Mouse (Mus musculus): Measurements from ENCODE around the gene Ifitm3.
"Not testable (repeated sequence)": the region's sequence is repeated elsewhere in the genome, so short reads cannot be mapped to it uniquely, and the experiment has no call there.

The Ifitm3 gene

DNA sequence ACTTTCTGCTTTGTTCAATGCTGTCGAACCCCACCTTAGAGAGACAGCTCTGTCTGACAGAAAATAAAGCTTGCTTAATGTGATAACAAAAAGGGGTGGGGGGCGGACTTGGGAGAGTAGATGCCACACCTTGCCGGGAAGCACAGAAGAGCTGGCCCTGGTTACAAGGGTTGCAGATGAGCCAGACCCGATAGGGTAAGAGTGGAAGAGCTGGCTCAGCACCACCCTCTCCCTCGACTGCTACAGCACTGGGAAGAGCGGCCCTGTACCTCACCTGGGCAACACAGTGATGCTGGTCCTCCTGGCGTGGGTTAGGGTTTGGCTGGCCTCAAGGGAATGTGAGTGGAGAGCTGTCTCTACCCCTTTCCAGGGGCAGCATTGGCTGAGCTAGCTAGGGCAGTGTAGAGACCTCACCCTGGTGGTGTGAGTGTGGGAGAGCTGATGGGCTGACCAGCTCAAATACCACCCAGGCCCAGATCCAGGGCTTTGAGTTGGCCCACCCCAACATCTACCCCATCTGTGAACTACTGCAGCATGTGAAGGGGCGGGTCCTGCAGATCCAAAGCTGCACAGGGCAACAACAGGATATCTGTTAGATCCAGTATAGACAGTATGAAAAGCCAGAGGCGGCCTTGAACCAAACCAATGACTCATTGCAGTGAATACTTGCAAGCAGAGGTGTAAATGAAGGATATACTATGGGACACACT, 22.0 kb upstream of the Ifitm3 start:
- DNase-seq (ENCODE audit: low spot score): no peak

DNA sequence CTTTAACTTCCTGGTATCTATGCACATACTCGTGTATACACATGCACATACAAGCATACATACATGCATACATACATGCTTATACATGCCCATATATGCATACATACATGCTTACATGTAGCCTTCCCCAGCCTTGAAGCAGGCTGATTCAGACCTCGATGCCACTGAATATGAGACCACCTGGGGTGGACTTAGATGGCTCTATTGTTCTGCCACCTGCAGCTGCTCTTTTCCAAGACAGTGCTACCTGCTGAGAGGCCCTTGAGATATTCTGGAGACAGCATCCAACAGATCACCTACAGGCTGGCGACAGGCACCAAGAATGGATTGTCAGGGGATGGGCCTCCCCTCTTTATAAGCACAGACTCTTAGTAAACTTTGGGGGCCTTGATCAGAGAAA, 19.8 kb upstream of the Ifitm3 start:
- no peak for DNase-seq (ENCODE audit: low spot score)

DNA sequence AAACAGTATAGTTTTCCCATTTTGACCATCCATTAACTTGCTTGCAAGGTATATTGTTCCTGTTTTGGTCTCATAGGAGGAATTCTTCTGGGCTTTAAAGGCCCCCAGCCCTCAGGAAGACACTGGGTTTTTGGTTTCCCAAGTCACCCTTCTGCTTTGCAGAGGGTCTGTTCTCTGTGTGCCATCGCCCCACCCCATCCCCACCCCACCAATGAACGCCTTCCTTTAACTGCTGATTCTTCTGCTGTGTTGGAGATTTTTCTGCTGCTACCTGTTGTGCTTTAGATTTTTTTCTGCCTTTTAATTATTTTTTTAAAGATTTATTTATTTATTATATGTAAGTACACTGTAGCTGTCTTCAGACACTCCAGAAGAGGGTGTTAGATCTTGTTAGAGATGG, 18.3 kb upstream of the Ifitm3 start, which contains the start of gene Gm17387:
Gm17387 (plus strand) TSS at position 301 of the 400 bp plus-strand sequence.
- DNase-seq (ENCODE audit: low spot score): no peak

GRCm38 (mm10) chr7:141026740-141027098, 16.1 kb upstream of the Ifitm3 start:
- no peak for DNase-seq (ENCODE audit: low spot score)

GRCm38 (mm10) chr7:141026097-141026739, 15.6 kb upstream of the Ifitm3 start:
- DNase-seq (ENCODE audit: low spot score): no peak

GRCm38 (mm10) chr7:141024865-141025838, 14.6 kb upstream of the Ifitm3 start:
- DNase-seq (ENCODE audit: low spot score): no peak

GRCm38 (mm10) chr7:141021489-141022449, 11.2 kb upstream of the Ifitm3 start:
- DNase-seq (ENCODE audit: low spot score): no peak

DNA sequence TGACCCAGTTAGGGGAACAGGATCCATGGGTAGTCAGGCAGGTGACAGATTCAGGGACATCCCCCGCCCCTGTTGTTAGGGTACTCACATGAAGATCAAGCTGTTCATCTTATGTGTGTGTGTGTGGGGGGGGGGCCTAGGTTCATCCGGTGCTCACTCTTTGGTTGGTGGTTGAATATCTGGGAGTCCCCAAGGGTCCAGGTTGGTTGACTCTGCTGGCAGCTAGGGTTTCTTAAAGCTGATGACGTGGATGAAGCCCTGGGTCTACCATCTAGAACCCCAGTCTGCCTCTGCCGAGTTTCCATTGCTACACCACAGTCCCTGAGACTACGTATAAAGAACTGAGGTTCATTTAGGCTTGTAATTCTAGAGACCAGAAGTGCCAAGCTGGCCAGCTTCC, 8.5 kb upstream of the Ifitm3 start:
- no peak for DNase-seq (ENCODE audit: low spot score)

DNA sequence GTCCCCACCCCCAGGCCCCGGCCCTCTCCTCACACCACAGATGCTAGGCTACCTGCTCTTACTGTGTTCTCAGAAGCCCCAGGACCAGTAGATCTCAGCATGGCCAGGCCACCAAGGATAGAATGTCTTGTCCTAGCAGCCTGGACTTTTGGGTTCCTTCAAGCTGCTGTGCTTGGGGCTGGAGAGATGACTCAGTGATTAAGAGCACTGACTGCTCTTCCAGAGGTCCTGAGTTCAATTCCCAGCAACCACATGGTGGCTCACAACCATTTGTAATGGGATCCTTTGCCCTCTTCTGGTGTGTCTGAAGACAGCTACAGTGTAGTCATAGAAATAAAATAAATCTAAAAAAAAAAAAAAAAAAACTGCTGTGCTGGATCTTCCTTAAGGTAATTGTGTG, 7.3 kb upstream of the Ifitm3 start, which contains the start of gene Ifitm6:
Ifitm6 (minus strand) TSS at position 101 of the 400 bp plus-strand sequence.
- DNase-seq (ENCODE audit: low spot score): not testable (repeated sequence)

DNA sequence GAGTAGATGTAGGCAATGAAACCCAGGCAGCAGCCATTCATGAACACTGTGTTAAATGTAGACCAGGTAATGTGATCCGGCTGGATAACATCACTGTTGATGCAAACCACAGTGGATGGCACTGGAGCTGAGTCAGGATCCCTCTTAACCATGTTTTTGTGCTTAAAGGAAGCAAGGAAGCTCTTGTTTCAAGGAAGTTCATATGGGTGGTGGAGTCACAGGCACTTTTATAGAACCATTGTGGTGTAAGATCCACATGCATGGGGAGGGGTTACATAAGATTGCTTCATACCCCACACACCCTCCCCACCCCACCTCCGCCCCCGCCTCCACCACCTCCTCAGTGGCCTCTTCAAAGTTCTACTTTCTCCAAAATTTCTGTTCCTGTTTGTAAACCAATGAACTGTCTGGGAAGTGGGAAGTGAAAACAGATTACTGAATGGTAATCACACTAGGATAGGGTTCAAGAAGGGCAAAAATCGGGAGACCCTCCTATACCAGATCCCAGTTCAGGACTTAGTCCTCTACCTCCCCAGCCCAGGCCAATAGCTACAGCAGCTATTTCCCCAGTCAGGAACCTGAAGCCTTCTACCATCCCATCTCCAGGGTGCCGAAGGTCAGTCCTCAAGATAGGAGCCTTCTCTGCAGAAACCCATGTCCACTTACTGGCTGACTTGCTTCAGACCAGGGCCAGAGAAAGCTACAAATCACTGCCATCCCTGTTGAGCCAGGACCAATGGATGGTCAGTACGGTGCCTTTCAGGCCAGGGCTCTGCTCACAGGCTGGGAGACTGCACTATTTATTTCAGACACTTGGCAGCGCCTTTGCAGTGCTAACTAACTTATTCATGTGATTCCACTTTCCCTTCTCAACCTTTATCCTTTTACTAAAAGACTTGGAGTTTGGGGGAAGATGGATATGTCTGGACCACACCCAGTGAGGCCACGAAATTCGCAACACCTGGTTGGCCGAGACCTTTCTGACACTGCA, 6.4 kb upstream of the Ifitm3 start:
- DNase-seq (ENCODE audit: low spot score): no peak

GRCm38 (mm10) chr7:141011238-141011770, 734 bp upstream of the Ifitm3 start:
- no peak for DNase-seq (ENCODE audit: low spot score)

DNA sequence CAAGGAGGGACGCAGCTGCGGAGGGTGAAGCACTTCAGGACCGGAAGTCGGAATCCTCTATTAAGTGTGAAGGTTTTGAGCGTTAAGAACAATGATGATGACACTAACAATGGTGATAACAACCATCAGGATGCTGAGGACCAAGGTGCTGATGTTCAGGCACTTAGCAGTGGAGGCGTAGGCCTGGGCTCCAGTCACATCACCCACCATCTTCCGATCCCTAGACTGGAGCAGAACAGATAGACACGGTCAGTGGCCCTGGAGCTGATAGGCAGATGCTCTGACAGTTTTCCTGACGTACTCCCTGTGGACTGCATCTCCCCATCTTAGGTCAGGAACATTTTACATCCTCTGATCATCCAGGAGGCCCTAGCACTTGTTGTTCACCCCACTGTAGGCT, 905 bp downstream of the Ifitm3 start:
- DNase-seq (ENCODE audit: low spot score): no peak

DNA sequence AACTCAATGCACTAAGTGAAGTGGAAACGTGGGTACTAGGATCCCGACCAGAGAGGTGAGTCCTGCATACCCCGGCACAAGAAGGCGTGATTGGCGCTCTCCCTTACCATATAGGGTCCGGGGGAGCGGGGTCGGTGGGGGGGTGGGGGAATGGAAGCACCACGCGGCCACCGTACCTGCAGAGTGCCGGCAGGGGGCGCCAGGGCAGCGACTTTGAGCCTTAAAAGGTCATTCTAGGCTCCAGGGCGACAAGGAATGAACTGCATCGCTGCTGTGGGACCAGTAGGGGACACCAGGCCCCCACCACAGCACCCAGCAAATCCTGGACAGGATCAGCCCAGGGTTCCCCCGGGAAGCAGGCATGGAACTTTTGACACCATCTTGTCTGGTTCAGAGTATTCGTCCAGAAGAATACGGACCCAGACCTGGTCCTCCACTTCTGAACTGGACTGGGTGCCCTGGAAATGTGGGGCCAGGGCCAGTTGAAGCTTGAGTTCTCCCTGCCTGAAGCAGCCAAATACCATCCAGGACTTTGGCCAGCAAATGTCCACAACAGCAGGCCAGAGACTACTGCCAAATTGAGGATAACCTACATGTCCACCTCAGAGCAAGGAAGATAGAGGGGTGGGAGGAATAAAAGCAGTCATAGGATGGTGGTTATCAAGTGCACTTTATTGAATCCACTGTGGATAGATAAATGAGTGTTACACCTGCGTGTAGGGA, 1.5 kb downstream of the Ifitm3 start:
- DNase-seq (ENCODE audit: low spot score): peak; percentile 64

- no peak for DNase-seq (ENCODE audit: low spot score)
These were observed 2.2 kb downstream of the Ifitm3 start for GRCm38 (mm10) chr7:141008312-141008761.

- DNase-seq (ENCODE audit: low spot score): no peak
These were observed 3.7 kb downstream of the Ifitm3 start for GRCm38 (mm10) chr7:141006914-141007313.

- DNase-seq (ENCODE audit: low spot score): no peak
These were observed 4.1 kb downstream of the Ifitm3 start for GRCm38 (mm10) chr7:141006446-141006845.

DNA sequence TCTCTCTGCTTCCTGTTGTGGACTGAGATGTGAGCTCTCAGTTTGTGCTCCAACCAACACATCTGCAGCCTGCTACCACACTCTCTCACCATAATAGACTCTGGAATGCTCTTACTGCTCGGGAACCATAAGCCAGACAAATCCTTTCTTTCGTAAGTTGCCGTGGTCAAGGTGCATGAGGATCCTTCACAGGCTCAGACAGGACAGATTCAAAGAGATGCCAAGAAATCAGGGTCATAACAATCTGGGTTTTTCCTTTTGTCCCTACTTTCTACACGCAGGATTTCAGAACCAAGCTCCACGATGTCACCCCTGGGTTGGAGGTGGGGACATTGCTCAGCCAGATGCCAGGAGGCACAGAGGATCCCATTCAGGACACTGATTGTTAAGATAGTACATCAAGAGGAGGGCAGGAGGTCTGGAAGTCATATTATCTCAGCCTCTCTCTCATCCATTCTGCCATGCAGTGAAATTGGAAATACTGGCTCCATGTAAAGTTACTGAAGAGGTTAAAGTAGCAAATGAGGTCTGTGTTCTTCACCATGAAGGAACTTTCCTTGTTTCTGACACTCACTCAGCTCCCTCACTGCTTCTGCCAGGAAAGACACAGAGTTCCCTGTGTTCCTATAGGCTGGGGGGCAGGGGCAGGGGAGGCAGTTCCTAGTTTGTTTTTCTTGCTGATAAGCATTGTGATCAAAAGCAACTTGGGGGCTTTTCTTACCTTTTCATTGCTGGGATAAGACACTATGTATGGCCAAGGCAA, 7.1 kb downstream of the Ifitm3 start:
- no peak for DNase-seq (ENCODE audit: low spot score)
